Mouse (Mus musculus): Measurements from ENCODE around the gene Slfn14. TPM values are rescaled to one million over a fixed set of nuclear protein-coding genes. Genes with fewer than 3 reads are reported as not detected.
A peak's percentile ranks its signal among the peaks of the same experiment; 100 is the strongest.
"Not testable (repeated sequence)": the region's sequence is repeated elsewhere in the genome, so short reads cannot be mapped to it uniquely, and the experiment has no call there.

The Slfn14 gene
- total RNA-seq, 2 experiments from 2014 or later, result 0.09 TPM; not detected in 1

DNA sequence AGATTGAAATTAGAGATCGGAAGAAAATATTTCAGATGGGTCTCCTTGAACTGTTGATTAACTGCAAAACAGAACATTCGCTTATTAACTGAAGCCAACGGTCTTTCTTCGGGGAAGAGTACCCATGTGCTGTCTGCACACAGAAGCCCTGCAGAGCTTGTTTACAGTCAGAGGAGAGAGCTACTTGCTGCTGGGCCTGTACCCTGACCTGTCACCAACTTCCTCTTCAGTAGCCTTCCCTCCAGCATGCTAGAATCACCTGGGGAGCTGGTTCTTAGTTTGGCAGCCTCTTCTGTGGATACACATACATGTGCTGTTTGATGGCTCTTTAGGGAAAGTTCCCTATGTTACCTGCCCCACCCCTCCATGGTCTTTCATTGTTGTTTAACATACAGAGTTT is 899 bp downstream of the Slfn14 start:
- no peak for DNase-seq (ENCODE audit: low spot score in 2 of 2)

- DNase-seq (ENCODE audit: low spot score in 2 of 2), result no peak
These were observed 4.4 kb downstream of the Slfn14 start for GRCm38 (mm10) chr11:83282084-83282483.

- no peak for DNase-seq (ENCODE audit: low spot score in 2 of 2)
These were observed 6.8 kb downstream of the Slfn14 start for GRCm38 (mm10) chr11:83279691-83280090.

- no peak for DNase-seq (ENCODE audit: low spot score in 2 of 2)
These were observed 7.5 kb downstream of the Slfn14 start for GRCm38 (mm10) chr11:83279024-83279423.

DNA sequence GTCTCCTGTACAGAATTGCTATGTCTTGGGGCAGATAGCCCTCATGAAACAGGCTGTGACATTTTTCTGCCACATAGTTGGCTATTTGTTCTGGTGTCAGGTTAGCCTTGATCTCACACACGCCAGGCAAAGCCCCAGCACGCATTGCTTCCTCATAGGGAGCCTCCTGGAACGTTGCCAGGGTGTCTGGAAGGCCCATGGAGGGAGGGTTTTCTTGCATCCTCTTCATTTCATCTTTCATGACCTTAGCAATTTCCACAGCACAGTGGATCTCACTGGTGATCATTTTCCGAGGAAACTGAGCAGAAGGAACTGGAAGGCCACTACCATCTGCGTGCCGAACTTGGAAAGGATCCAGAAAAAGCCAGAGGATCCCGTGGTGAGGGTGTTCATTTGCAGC is 10.3 kb downstream of the Slfn14 start:
- no peak for DNase-seq (ENCODE audit: low spot score in 2 of 2)

DNA sequence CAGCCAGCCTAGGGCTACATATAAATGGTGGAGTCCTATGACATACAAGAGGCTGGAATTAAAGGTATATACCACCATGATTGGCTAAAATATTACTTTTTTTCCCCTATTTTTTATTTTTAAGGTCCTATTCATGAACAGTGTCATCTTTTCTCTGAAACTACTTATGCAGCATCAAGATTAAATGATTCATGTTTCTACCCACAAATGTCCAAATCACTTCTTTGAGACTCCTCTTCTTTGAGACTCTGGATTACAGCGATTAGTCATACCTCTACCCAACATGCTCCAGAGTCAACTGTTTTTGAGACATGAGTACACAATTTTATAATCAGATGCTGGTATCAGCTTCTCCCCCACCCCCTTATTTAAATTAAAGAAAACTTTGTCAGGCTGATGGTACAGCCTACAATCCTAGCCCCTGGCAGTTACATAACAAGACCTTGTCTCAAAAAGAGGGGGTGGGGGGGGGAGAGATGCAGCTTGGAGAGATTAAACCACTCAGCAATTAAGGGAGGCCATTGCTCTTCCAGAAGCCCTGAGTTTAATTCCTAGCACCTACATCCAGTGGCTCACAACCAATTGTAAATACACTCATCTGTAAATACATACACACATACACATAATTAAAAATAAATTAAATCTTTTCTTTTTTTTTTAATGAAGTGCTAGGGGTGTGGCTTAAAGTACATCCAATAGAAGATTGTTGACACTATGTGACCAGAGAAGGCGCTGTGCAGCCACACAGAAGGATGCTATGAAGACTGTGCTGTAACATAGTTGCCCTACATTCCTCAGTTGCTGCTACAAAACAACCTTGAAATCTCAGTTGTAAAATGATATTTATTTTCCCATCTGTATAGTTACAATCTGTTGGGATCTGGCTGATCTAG is 14.3 kb downstream of the Slfn14 start:
- DNase-seq (ENCODE audit: low spot score in 2 of 2), result peak in 1 of 2 experiments; percentile 24

DNA sequence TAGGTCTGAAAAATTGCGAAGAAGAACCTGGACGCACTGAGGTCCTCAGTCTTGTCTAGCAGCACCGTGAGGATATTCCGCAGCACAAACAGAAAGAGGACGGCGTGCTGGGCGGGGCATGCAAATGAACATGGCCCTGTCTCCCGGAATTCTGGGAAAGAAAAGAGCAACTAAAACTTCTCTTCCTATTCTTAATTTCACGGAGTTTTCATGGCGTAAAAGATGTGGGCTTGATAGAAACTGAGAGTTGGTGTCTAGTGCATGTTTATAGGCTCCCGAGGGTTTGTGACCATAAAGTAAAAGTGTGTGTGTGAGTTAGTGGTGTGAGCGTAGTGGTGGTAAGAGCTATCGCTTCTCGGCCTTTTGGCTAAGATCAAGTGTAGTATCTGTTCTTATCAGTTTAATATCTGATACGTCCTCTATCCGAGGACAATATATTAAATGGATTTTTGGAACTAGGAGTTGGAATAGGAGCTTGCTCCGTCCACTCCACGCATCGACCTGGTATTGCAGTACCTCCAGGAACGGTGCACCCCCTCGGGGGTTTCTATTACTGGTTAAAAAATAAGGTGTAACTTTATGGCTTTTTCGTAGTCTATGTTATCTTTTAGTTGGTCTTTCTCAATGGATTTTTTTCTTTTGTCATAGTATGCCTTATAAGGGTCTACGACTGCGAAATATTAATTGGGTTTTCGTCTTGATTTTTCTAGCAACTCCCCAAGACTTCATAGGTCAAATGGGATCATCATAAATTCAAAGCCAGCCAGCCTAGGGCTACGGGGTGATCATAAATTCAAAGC is 15.2 kb downstream of the Slfn14 start:
- peak; percentile 73 to 81 for DNase-seq (ENCODE audit: low spot score in 2 of 2)

- DNase-seq (ENCODE audit: low spot score in 2 of 2), result no peak
These were observed 15.7 kb downstream of the Slfn14 start for GRCm38 (mm10) chr11:83270842-83271150.

DNA sequence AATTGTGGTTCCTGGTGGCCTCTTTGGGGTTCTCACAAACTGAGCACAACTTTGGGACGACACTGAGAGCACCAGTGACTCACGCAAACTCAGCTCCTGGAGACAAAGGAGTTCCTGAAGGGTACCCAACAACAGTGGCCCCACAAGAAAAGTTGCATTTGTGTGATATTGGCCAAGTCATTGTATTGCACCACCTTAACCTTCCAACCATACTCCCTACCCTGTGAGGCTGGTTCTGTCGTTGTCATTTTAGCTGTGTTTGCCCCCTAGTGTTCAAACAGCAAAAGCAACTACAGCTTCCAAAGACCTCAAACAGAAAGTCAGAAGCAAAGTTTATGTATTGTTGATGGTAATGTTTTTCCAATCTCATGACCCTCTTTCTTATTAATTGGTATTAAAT is 23.4 kb downstream of the Slfn14 start:
- DNase-seq (ENCODE audit: low spot score in 2 of 2), result no peak

GRCm38 (mm10) chr11:83262673-83263072 is 23.9 kb downstream of the Slfn14 start:
- DNase-seq (ENCODE audit: low spot score in 2 of 2), result no peak

DNA sequence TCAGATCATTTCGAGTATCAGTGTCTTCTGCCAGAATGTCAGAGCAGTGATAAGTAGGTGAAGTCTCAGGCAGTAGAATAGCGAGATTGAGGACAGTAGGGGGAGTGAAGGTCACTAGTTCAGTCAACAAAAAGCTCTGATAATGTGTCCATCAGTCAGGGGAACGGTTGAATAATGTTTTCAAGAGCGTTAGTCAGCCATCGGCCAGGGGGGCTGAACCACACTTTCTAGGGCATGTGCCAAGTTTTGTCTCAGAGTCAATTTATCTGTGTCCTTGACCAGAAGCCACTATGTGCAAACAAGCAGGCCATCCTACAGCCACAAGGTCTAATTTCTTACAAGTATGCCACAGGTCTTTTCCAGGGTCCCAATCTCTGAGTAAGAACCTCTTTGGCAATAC is 29.3 kb downstream of the Slfn14 start:
- DNase-seq (ENCODE audit: low spot score in 2 of 2), result not testable (repeated sequence)

DNA sequence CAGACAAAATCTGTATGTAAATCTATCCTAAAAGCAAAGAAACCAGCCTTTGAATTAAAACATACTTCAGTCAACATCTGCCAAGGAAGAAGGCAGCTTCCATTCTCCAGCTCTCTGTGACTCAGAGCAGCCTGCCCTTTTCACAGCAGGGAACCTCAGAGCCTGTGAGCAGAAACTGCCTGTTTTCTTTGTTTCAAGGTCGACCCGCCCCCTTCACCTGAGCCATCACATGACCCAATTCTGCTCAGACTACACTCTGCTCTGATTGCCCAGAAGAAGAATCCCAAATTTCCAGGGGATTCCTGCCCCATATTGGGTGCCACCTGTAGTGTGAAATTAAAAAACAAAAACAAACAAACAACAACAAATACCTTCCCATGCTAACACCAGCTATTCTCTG is 46.7 kb downstream of the Slfn14 start:
- DNase-seq (ENCODE audit: low spot score in 2 of 2), result no peak

- DNase-seq (ENCODE audit: low spot score in 2 of 2), result no peak
These were observed 48.1 kb downstream of the Slfn14 start for GRCm38 (mm10) chr11:83238389-83238788.

- DNase-seq (ENCODE audit: low spot score in 2 of 2), result not testable (repeated sequence)
These were observed 49.1 kb downstream of the Slfn14 start for GRCm38 (mm10) chr11:83237390-83237789.

GRCm38 (mm10) chr11:83233621-83234020 is 52.9 kb downstream of the Slfn14 start:
- not testable (repeated sequence) for DNase-seq (ENCODE audit: low spot score in 2 of 2)

DNA sequence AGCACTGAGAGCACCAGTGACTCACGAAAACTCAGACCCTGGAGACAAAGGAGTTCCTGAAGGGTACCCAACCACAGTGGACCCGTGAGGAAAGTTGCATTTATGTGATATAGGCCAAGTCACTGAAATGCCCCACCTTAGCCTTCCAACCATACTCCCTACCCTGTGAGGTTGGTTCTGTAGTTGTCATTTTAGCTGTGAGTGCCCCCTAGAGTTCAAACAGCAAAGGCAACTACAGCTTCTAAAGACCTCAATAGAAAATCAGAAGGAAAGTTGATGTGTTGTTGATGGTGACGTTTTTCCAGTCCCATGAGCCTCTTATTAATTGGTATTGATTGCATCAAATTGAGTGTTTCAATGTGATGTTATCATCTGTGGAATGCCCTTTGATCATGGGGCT is 55.6 kb downstream of the Slfn14 start:
- DNase-seq (ENCODE audit: low spot score in 2 of 2), result no peak

DNA sequence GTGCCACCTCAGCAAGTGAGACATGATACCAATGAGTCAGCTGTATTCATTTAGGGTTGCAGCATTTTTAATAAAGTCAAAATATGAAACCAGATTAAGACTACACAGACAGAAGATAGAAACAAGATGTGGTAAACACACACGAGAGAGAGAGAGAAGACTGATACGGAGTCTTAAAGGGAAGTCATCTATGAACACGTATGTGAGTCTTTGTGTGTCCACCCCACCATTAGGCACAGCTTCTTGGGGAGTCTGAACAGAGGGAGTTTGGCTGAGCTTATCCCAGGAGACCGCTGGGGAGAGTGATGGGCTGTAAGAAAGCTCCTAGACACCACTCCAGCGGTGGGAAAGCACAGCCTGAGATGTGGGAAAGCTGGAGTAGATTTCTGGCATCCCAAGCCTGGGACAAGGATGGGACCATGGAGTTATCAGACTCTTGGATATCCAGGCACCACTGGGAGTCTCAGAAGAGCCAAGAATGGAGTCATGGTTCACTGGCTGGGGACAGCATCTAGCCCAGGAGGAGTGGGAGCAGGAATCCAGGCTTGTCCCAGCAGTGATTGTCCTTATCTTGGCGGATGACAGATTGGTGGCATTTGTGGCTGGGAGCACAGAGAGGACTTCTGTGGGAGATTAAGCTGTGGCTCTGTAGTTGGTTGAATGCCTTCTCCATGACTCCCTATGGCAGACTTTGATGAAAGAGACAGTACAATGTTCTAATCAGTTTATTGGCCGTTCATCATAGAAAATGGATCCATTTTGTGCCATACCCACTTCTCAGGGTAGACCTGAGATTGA is 58.4 kb downstream of the Slfn14 start:
- DNase-seq (ENCODE audit: low spot score in 2 of 2), result no peak

DNA sequence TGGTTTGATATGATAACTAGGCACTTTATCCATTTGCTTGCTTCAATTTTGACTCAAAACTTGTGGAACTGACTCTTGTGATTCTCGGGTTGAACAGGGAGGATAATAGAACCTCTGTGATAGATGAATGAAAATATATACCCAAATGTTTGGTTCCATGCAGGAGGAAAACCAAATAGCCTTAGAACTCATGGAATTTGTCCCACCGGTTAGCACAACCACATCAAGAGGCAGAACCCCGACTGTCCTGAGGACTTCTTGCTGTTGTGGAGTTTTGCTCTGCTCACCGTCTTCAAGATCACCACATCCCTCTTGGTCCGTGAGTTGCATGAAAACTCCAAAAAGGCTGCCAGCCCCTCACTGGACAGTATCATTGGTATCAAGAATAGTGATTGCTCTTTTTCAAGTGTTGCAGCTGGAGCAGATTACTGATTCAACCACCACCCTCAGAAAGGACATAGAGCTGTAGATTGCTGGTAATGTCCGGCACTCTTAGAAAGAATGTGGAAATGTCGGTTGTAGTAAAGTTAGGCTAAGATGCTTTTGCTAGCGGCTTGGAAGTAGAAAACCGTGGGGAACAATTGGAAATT is 61.1 kb downstream of the Slfn14 start:
- no peak for DNase-seq (ENCODE audit: low spot score in 2 of 2)
